Mouse (Mus musculus) megakaryocyte, embryonic 14.5 days (primary cell): ENCODE measurements around the gene D930020B18Rik. TPM values are rescaled to one million over a fixed set of nuclear protein-coding genes. Genes with fewer than 3 reads are reported as not detected.

Source experiments
- H3K27me3 ChIP-seq: replicated peaks from 2 replicates; pipeline ENCODE3; 2012; ENCODE audit warnings: inconsistent platforms
- H3K36me3 ChIP-seq: replicated peaks from 2 replicates; pipeline ENCODE3; 2012; ENCODE audit warnings: low read length, inconsistent platforms, mixed read lengths
- H3K4me1 ChIP-seq: 2 replicates; pipeline ENCODE4 v1.6.1; 2012; ENCODE audit warnings: inconsistent platforms
- H3K4me3 ChIP-seq: replicated peaks from 2 replicates; pipeline ENCODE3; 2012; ENCODE audit warnings: moderate library complexity, mild to moderate bottlenecking, inconsistent platforms
- H3K9me3 ChIP-seq: 2 replicates; pipeline ENCODE4 v1.6.1; 2012; ENCODE audit warnings: inconsistent platforms
- FLI1 ChIP-seq: IDR thresholded peaks from 2 replicates; pipeline ENCODE4 v1.6.1; 2012; ENCODE audit warnings: low read length, inconsistent platforms, mixed read lengths
- GATA1 ChIP-seq: IDR thresholded peaks from 3 replicates; pipeline ENCODE4 v1.6.1; 2012; ENCODE audit warnings: mixed read lengths, low read length, inconsistent platforms, borderline replicate concordance
- polyA plus RNA-seq: library from polyadenylated mRNA; stranded (reverse); fragments of >175 nt; gene quantifications from 2 replicates; pipeline ENCODE4 v1.2.3, GENCODE M21; 2012; ENCODE audit warnings: low replicate concordance; ENCODE audit not compliant: insufficient read depth

Gene D930020B18Rik
- polyA plus RNA-seq, 1 experiment, result not detected

DNA sequence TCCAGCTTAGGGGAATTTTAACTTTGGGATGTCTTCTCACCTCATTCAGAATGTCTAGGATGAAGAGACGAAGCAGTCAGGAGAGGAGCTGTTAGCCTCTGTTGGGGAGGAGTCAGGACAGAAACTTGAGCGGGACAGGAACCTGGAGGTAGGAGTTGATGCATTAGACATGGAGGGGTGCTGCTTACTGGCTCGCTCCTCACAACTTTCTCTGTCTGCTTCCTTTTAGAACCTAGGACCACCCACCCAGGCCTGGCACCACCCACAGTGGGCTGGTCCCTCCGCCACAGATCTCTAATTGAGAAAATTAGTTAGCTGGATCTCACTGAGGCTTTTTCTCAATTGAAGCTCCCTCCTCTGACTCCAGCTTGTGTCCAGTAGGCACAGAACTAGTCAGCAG, 85.1 kb downstream of the D930020B18Rik start:
- Histone ChIP-seq H3K4me3 (no peak overlapping the region), H3K4me1 (peaks cover 9% of the 10 kb centered on the region), H3K36me3 (no peaks in the 10 kb centered on the region), H3K27me3 (no peaks in the 10 kb centered on the region), H3K9me3 (peaks cover 42% of the 10 kb centered on the region)
- TF ChIP-seq FLI1 (no peak), GATA1 (no peak)

DNA sequence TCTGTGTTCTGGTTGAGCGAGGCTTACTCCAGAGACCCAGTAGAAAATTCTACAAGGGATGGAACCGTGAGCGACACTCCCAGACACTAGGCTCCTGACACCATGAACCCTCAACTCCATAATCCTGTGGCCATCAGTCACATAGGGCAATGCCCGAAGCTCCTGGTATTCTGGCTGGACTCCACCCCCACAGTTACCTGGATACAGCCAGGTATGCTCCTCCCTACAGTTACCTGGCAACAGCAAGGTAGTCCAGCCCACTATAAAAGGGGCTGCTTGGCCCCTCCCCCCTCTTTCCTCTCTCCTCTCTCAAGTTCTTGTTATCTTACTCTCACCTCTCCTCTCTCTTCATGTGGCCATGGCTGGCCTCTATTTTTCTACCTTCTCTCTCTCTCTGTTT, 85.8 kb downstream of the D930020B18Rik start:
- Histone ChIP-seq H3K36me3 (no peaks in the 10 kb centered on the region), H3K4me1 (peaks cover 9% of the 10 kb centered on the region), H3K4me3 (no peak overlapping the region), H3K9me3 (peaks cover 36% of the 10 kb centered on the region), H3K27me3 (no peaks in the 10 kb centered on the region)
- TF ChIP-seq FLI1 (no peak), GATA1 (no peak)

DNA sequence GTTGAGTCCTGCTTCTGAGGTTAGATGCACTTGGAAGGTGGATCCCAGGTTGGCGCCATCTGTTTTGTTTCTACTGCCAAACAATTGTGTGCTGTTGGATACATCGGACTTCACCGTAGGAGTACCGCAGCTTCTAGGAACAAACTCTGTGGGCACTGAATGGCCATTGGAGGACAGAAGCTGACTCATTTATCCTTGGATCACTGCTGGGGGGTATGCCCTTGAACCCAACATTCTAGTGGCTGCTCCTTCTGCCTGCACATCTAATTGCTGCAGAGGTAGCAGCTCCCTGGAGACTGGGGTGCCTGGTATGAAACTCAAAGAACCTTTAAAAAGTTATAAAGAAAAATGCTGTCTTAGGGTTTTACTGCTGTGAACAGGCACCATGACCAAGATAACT, 86.8 kb downstream of the D930020B18Rik start:
- no peak overlapping the region for H3K4me3 ChIP-seq
- H3K9me3 ChIP-seq, result peaks cover 37% of the 10 kb centered on the region
- H3K27me3 ChIP-seq, result no peaks in the 10 kb centered on the region
- no peaks in the 10 kb centered on the region for H3K36me3 ChIP-seq
- peaks cover 9% of the 10 kb centered on the region for H3K4me1 ChIP-seq
- TF ChIP-seq FLI1, result no peak
- no peak for TF ChIP-seq GATA1

DNA sequence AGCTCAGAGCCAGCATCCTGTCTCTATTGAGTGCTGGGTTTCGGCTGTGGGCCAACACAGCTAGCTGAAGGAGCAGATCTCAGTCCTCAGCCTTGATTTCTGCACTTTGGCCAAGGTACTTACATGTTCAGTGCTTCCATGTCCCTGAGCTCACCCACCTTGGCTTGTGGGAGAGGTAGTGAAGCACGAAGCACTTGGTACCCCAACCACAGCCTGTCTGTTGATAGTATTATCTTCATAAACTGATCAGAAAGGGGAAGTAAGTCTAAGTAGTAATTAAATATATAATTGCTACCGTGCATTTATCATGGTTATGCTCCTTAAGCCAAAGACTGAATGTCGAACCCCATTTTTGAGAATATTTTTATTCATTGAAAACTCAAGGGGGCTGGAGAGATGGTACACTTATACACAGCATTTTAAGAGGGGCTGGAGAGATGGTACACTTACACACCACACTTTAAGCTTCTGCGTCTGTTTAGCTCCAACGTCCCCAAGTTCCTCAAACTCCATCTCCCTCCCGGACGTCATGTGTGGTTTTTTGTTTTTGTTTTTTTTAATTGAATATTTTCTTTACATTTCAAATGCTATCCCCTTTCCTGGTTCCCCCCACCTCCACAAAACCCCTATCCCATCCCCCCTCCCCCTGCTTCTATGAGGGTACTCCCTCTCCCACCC, 89.8 kb downstream of the D930020B18Rik start:
- H3K27me3 ChIP-seq, result no peaks in the 10 kb centered on the region
- H3K4me3 ChIP-seq, result no peak overlapping the region

DNA sequence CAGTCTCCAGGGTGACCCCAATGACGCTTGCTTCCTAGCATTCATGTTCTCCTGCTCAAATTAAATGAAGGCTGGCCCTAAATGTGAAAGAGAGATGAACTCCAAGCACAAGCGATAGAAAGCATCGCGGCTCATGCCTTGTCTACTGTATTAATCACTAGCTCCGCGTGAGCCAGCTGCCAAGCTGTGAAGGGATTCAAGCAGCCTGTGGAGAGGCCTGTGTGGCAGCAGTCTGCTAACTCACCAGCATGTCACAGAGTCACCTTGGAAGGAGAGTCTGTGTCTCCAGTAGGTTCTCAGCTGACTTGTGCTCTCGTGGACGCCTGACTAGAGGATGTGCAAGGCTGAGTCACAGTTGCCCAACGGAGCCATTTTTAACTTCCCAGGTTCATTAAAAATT, 91.2 kb downstream of the D930020B18Rik start:
- Histone ChIP-seq H3K36me3 (no peaks in the 10 kb centered on the region), H3K4me1 (no peaks in the 10 kb centered on the region), H3K27me3 (no peaks in the 10 kb centered on the region), H3K9me3 (peaks cover 30% of the 10 kb centered on the region), H3K4me3 (no peak overlapping the region)
- TF ChIP-seq FLI1, result no peak
- TF ChIP-seq GATA1, result no peak

More for the DNA sequence above, 89.8 kb downstream of the D930020B18Rik start:
- H3K4me1 ChIP-seq, result no peaks in the 10 kb centered on the region
- peaks cover 40% of the 10 kb centered on the region for H3K9me3 ChIP-seq
- H3K36me3 ChIP-seq, result no peaks in the 10 kb centered on the region
- no peak for TF ChIP-seq FLI1
- no peak for TF ChIP-seq GATA1

DNA sequence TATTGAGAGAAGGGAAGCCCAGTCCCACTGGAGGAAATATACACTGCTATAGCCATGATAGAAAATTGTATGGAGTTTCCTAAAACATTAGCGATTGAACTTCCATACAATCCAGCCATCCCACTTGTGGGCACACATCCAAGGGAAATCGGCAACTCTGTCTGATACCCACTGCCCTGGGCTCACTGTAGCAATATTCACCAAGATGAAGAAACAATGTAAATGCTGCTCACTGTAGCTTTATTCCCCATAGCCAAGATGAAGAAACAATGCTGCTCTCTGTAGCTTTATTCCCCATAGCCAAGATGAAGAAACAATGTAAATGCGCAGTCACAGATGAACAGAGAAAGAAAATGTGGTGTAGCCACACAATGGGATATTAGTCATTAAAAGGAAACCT, 95.9 kb downstream of the D930020B18Rik start:
- TF ChIP-seq GATA1, result no peak
- no peak for TF ChIP-seq FLI1
- Histone ChIP-seq H3K4me1 (peaks cover 27% of the 10 kb centered on the region), H3K36me3 (no peaks in the 10 kb centered on the region), H3K27me3 (no peaks in the 10 kb centered on the region), H3K9me3 (peaks cover 8% of the 10 kb centered on the region), H3K4me3 (no peak overlapping the region)

DNA sequence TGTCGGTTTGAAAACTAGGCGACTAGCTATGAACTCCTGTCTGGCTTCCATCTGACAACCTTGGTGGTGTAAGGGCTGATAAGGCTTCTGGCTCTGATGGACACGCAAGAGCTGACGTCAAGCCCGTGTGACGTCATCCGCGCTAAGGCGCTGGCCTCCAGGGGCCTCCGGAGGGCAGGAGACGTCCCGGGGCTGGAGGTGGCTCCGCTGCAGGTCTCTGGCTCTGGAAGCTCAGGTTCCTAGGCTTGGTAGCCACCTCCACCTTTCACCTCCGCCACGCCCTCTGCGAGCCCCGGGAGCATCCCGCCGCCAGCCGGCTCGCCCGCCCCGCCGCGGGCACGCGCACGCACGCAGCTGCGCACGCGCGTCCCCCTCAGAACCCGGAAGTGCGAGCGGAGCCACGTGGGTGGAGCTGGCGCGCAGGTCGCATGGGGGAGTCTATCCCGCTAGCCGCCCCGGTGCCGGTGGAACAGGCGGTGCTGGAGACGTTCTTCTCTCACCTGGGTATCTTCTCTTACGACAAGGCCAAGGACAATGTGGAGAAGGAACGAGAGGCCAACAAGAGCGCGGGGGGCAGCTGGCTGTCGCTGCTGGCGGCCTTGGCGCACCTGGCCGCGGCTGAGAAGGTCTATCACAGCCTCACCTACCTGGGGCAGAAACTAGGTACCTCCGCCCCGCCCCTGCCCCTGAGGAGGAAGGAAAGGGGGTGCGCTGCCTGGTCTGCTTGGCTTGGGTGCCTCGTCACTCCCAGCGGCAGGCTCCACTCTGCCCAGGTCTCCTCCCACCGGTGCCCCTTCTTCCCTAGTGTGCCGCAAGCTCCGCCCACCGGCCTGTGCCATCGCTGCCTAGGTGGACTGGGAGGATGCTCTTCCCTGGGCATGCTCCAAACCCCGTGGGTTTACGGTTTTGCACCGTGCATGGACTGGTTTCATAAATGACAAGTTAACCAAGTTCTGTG, 98.4 kb downstream of the D930020B18Rik start, which contains the start of gene BC048403:
Gene BC048403 (plus strand): TSS at position 390 of the 958 bp plus-strand sequence.
- Histone ChIP-seq H3K4me1 (peaks cover 27% of the 10 kb centered on the region), H3K9me3 (peaks cover 14% of the 10 kb centered on the region), H3K4me3 (peak within 1 kb of the TSS; percentile 100), H3K36me3 (peaks cover 22% of the 10 kb centered on the region), H3K27me3 (no peaks in the 10 kb centered on the region)
- TF ChIP-seq FLI1 (no peak), GATA1 (no peak)

DNA sequence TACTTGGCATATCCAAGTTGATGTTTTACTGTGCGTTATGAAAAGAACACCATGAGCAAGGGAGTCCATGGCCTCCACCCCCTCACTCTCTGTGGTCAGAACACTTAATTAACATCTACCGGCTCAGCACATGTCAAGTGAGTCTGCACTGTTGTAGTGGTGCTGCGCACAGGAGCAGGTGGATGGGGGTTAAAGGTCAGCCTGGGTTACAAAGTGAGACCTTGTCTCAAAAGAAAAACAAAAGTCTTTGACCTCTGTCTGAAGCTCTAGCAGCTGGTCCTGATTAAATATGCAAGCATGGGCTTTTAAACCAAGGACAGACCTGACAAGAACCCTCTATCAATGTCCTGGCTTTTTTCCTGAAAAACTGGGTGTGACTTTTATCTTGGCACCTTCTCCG, 100.9 kb downstream of the D930020B18Rik start:
- H3K36me3 ChIP-seq, result peaks cover 47% of the 10 kb centered on the region
- no peaks in the 10 kb centered on the region for H3K27me3 ChIP-seq
- peaks cover 34% of the 10 kb centered on the region for H3K9me3 ChIP-seq
- no peak overlapping the region for H3K4me3 ChIP-seq
- TF ChIP-seq FLI1 (no peak), GATA1 (no peak)
- H3K4me1 ChIP-seq, result peaks cover 27% of the 10 kb centered on the region

Other genes with a start within 250 kb of the D930020B18Rik start
- gene Rassf3, start 165.2 kb upstream of the D930020B18Rik start, polyA plus RNA-seq, result 1.9 TPM in 1 of 2 replicates, not detected in the other
- gene Tbk1, start 54.8 kb upstream of the D930020B18Rik start, polyA plus RNA-seq, result 2.7 TPM in 1 of 2 replicates, not detected in the other
- gene Xpot, start 15.3 kb upstream of the D930020B18Rik start, polyA plus RNA-seq, result 13.3 and 24.8 TPM in 2 replicates
- 6.2 and 7.3 TPM in 2 replicates for gene BC048403, start 98.3 kb downstream of the D930020B18Rik start, polyA plus RNA-seq